Mouse (Mus musculus) ovary, postnatal 36 days (tissue): ENCODE measurements around the gene Grid1.
A peak's percentile ranks its signal among the peaks of the same experiment; 100 is the strongest.

ENCODE experiments used
- DNase-seq: peaks from one replicate; pipeline ENCODE4 v3.0.0; 2022; ENCODE audit warnings: low spot score, mixed read lengths

Grid1 gene

GRCm38 (mm10) chr14:35453702-35454101, 633.8 kb downstream of the Grid1 start:
- DNase-seq = no peak

GRCm38 (mm10) chr14:35468254-35468653, 648.3 kb downstream of the Grid1 start:
- no peak for DNase-seq

- no peak for DNase-seq
These were observed 666.1 kb downstream of the Grid1 start for GRCm38 (mm10) chr14:35486017-35486416.

- peak; percentile 56 for DNase-seq
These were observed 682.4 kb downstream of the Grid1 start for GRCm38 (mm10) chr14:35502324-35502723.

GRCm38 (mm10) chr14:35519402-35519801, 699.5 kb downstream of the Grid1 start:
- DNase-seq = no peak

- DNase-seq = no peak
These were observed 718.9 kb downstream of the Grid1 start for GRCm38 (mm10) chr14:35538835-35539234.

GRCm38 (mm10) chr14:35541254-35541991, 721.5 kb downstream of the Grid1 start:
- no peak for DNase-seq

GRCm38 (mm10) chr14:35541992-35542380, 722.1 kb downstream of the Grid1 start:
- no peak for DNase-seq

- DNase-seq = no peak
These were observed 734.4 kb downstream of the Grid1 start for GRCm38 (mm10) chr14:35554288-35554687.

GRCm38 (mm10) chr14:35561244-35561893, 741.5 kb downstream of the Grid1 start:
- no peak for DNase-seq

GRCm38 (mm10) chr14:35572991-35573502, 753.1 kb downstream of the Grid1 start:
- DNase-seq = no peak

- DNase-seq = no peak
These were observed 754.6 kb downstream of the Grid1 start for GRCm38 (mm10) chr14:35574489-35574888.

GRCm38 (mm10) chr14:35575285-35575684, 755.4 kb downstream of the Grid1 start:
- no peak for DNase-seq

- DNase-seq = no peak
These were observed 805.8 kb downstream of the Grid1 start for GRCm38 (mm10) chr14:35625749-35626148.
